ENCODE assay signal across 24 mouse cellular contexts in genomic region chr13:35460051-35460450, GRCm38 (mm10).
DNase-seq lines count a peak whose midpoint lies in the region; ATAC-seq and TF ChIP-seq lines count a peak whose summit lies in the region.
"Had no signal": no experiment of that assay in that cellular context is flagged by ENCODE, and none has a peak within 500 bp of the region (broad histone marks: within the 10 kb centered on the region; RNA-seq: fewer than 3 reads in every experiment).

No protein-coding gene starts in this region.

- no peaks in the 10 kb centered on the region for H3K36me3 ChIP-seq in intestine, embryonic 14.5 days (ENCODE audit: control insufficient read depth, insufficient read depth, low read length)
- H3K36me3 ChIP-seq in intestine, postnatal 0 days (ENCODE audit: control insufficient read depth, insufficient read depth) = no peaks in the 10 kb centered on the region
- no peaks in the 10 kb centered on the region for H3K36me3 ChIP-seq in CH12.LX (replicated peaks in 1 of 2; ENCODE audit: control insufficient read depth in 1 of 2, insufficient read depth in 1 of 2, low read length in 1 of 2)
- H3K36me3 ChIP-seq: G1E had no signal

- no peak overlapping the region for H3K4me3 ChIP-seq in intestine, embryonic 14.5 days (ENCODE audit: low read depth, low read length)
- H3K4me3 ChIP-seq in intestine, postnatal 0 days (ENCODE audit: low read depth, low read length) = no peak overlapping the region
- no peak overlapping the region for H3K4me3 ChIP-seq in CH12.LX (replicated peaks in 1 of 3; ENCODE audit: low read depth in 2 of 3, low read length in 2 of 3, poor library complexity in 1 of 3)

- H3K4me1 ChIP-seq in intestine, embryonic 14.5 days (replicated peaks; ENCODE audit: control insufficient read depth, insufficient read depth, low read length) = no peaks in the 10 kb centered on the region
- H3K4me1 ChIP-seq in intestine, postnatal 0 days (replicated peaks; ENCODE audit: control insufficient read depth, insufficient read depth, low read length) = no peaks in the 10 kb centered on the region
- peaks cover 23 to 42% of the 10 kb centered on the region in 2 experiments for H3K4me1 ChIP-seq in CH12.LX (ENCODE audit: control insufficient read depth in 1 of 2, insufficient read depth in 2 of 2)

- H3K27me3 ChIP-seq in intestine, embryonic 14.5 days (replicated peaks; ENCODE audit: control insufficient read depth, insufficient read depth, low read length) = no peaks in the 10 kb centered on the region
- H3K27me3 ChIP-seq in intestine, postnatal 0 days (replicated peaks; ENCODE audit: control insufficient read depth, insufficient read depth, low read length) = no peaks in the 10 kb centered on the region
- H3K27me3 ChIP-seq in CH12.LX (replicated peaks) (no peaks in the 10 kb centered on the region), Patski (no peaks in the 10 kb centered on the region)

- no peak for ATAC-seq in intestine, embryonic 14.5 days (replicated peaks; ENCODE audit: low FRiP score, low TSS enrichment, low read depth)
- no peak for ATAC-seq in intestine, postnatal 0 days
- peak; percentile 62 for ATAC-seq in Patski
- ATAC-seq: activated CD4-positive, CD25-positive, alpha-beta regulatory T cell, adult 4 months; CD4-positive, CD25-positive, alpha-beta regulatory T cell, adult 4 months had no signal

- 90% methylated on average over 1 of the region's 1 CpGs for WGBS in intestine, embryonic 14.5 days
- 92% methylated on average over 1 of the region's 1 CpGs for WGBS in intestine, postnatal 0 days

- TF ChIP-seq POLR2A in CH12.LX (IDR thresholded peaks at IDR 0.05; ENCODE audit: low read depth, low read length) = no peak

- no peaks in the 10 kb centered on the region for H3K79me2 ChIP-seq in CH12.LX (replicated peaks; ENCODE audit: control insufficient read depth, extremely low read depth, insufficient read depth, poor library complexity, severe bottlenecking)

- TF ChIP-seq CTCF in intestine, postnatal 0 days (IDR thresholded peaks at IDR 0.05; ENCODE audit: low read depth) = no peak
- TF ChIP-seq CTCF in CH12.LX (conservative IDR thresholded peaks at IDR 0.05 in 1 of 2, IDR thresholded peaks at IDR 0.05 in 1 of 2; ENCODE audit: low read depth in 2 of 2, low read length in 2 of 2) (no peak), Patski (IDR thresholded peaks at IDR 0.05) (no peak)

- no peak overlapping the region for H3K27ac ChIP-seq in intestine, embryonic 14.5 days (ENCODE audit: low read depth)
- no peak overlapping the region for H3K27ac ChIP-seq in intestine, postnatal 0 days (ENCODE audit: low read depth, low read length)
- peak overlapping the region; percentile 28; the same call in 1 of the 2 replicates for H3K27ac ChIP-seq in CH12.LX (ENCODE audit: insufficient read depth, low read depth)

- TF ChIP-seq RAD21 in CH12.LX (IDR thresholded peaks at IDR 0.05; ENCODE audit: low read depth, low read length) = no peak

- in situ Hi-C loops in CH12.LX (cut with MboI; ENCODE audit: low pct_ligation_motif_present, low pct_unique_long_range_greater_than_20kb, low sequenced_read_pairs) = no loop called here
- in situ Hi-C loops in Patski (cut with MboI; ENCODE audit: low pct_unique_long_range_greater_than_20kb) = no loop called here

- peak; percentile 6 for DNase-seq in intestine, embryonic 14.5 days (ENCODE audit: low spot score)
- DNase-seq in CH12.LX (ENCODE audit: extremely low read depth) (no peak), Patski (ENCODE audit: low read depth, low spot score) (peak; percentile 92), MN1 (ENCODE audit: low spot score) (no peak)
- DNase-seq in Muller cell, postnatal 12 days (ENCODE audit: inconsistent ontology term) = peak; percentile 30
- no peak for DNase-seq in frontal cortex, postnatal 25 days (ENCODE audit: low spot score in 2 of 2)
- no peak for DNase-seq in spleen, adult 18-20 months
- DNase-seq: adrenal gland, adult 2 months; adrenal gland, adult 8-10 months; adrenal gland, postnatal 10 days; adrenal gland, postnatal 14 days; adrenal gland, postnatal 25 days; adrenal gland, postnatal 36 days; B cell, adult 2 months; cerebellum, adult 11 months; cerebellum, adult 11-12 months; cerebellum, adult 18-20 months; cerebellum, adult 2 months; cerebellum, adult 8-10 months; cerebellum, adult 9-10 months had no signal

- dilution Hi-C loops in CH12.LX (cut with MboI; ENCODE audit: extremely low pct_ligation_motif_present, extremely low pct_unique_long_range_greater_than_20kb, low sequenced_read_pairs) = no loop called here

- CTCF ChIA-PET in Patski (lab: Charles Lee) = interaction anchor here (1.0 to 1.6 kb wide), 2 partner anchors 9 to 19 kb away, joined by 3 to 4 read pairs; no protein-coding TSS in a partner anchor

- H3K4me2 ChIP-seq in intestine, embryonic 14.5 days (ENCODE audit: low read length) = no peak overlapping the region
- H3K4me2 ChIP-seq in intestine, postnatal 0 days (replicated peaks; ENCODE audit: low read depth) = no peak overlapping the region
- no peak overlapping the region for H3K4me2 ChIP-seq in CH12.LX (ENCODE audit: insufficient read depth, low read depth, poor library complexity, severe bottlenecking)

- POLR2A ChIA-PET in Patski (lab: Charles Lee) = no interaction called here

- TF ChIP-seq EP300 in CH12.LX (IDR thresholded peaks at IDR 0.05; ENCODE audit: low read length) = no peak

- no peaks in the 10 kb centered on the region for H3K9me3 ChIP-seq in intestine, embryonic 14.5 days (ENCODE audit: control insufficient read depth, low read length)
- no peaks in the 10 kb centered on the region for H3K9me3 ChIP-seq in intestine, postnatal 0 days (ENCODE audit: control insufficient read depth)
- H3K9me3 ChIP-seq in CH12.LX (replicated peaks; ENCODE audit: low read length) = no peaks in the 10 kb centered on the region
- H3K9me3 ChIP-seq: G1E had no signal

- no peak overlapping the region for H3K9ac ChIP-seq in intestine, embryonic 14.5 days (ENCODE audit: low read length)
- no peak overlapping the region for H3K9ac ChIP-seq in intestine, postnatal 0 days (ENCODE audit: low read depth, low read length)
- H3K9ac ChIP-seq in CH12.LX (ENCODE audit: insufficient read depth, low read depth) = peak overlapping the region; percentile 40; the same call in 1 of the 2 replicates

TF ChIP-seq in CH12.LX, 34 proteins besides CTCF, POLR2A, EP300 and RAD21:
- no peak for TF ChIP-seq MEF2A (IDR thresholded peaks at IDR 0.05; ENCODE audit: borderline replicate concordance, low read depth, low read length)
TF ChIP-seq in CH12.LX: peak in this region for 0.

Comparison
In these comparisons a context has a peak if more than half of its experiments do, and no peak if none do; other contexts are left out.
1. DNase-seq: peak in intestine, embryonic 14.5 days (single experiment), Muller cell, postnatal 12 days (single experiment) and Patski (single experiment); none in CH12.LX (single experiment), MN1 (single experiment), frontal cortex, postnatal 25 days (0 of 2) and spleen, adult 18-20 months (0 of 2).